Mouse (Mus musculus) liver, embryonic 18 days (tissue): ENCODE results near the gene Nol10. TPM values are rescaled to one million over a fixed set of nuclear protein-coding genes. Genes with fewer than 3 reads are reported as not detected.

ENCODE experiments used
- polyA plus RNA-seq: library from polyadenylated mRNA; depleted of rRNA; stranded (reverse); fragments of >200 nt; gene quantifications from 2 replicates; pipeline ENCODE4 v1.2.3, GENCODE M21; 2012; rRNA removed

The Nol10 gene
- polyA plus RNA-seq, result 3.5 and 3.8 TPM in 2 replicates

DNA sequence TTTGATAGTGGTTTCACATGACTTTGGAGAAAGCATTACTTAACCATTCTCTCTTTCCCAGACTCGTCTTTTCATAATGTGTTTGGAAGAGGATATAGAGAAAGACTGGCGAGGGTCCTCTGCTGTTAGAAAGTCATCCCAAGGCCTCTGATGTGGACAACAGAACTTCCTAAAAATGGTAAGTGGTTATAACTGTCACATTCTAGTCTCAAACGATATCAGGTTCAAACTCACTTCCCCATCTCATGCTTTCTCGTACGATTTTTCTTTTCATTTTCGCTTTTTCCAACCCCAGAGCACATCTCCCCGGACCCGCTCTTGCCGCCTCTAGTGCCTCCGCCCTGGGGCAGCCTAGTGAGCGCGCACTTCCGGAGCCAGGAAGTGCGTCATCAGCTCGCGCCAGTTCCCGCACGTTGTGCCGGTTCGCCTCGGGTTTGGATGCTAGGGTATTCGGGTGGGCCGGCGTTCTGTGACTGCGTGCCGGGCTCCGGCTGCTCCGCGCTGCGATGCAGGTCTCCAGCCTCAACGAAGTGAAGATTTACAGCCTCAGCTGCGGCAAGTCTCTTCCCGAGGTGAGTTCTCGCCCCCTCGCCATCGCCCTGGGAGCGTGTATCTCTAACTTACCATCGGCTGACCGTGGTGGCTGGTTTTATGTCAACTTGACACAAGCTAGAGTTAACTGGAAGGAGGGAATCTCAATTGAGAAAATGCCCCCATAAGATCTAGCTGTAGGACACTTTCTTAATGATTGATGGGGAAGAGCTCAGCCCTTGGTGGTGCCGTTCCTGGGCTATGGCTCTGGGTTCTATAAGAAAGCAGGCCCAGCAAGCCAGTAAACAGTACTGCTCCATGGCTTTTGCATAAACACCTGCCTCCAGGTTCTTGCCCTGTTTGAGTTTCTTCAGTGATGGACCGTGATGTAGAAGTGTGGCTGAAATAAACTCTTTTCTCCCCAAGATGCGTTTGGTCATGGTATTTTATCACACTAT lies at the start of gene Nol10:
Nol10 (plus strand) TSS at position 411 of the 989 bp plus-strand sequence.

DNA sequence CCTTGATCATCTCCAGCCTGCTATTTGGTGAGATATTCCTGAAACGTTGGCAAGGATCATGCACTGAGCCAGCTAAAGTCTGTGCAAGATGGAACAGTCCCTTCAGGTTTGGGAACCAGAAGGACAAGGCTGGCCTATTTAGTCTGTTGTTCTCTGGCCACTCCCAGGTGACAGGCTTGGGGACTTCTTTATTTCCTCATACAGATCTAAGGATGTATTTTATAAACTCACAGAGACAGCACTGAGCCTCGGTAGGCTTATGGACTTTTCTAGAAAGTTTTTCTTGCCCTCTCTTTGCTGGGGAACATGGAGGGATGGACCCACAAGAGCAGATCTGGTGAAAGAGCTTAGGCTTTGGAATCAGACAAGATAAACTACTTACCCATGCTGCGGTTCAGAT lies 19.0 kb upstream of the Nol10 start, which contains the start of gene Atp6v1c2:
Atp6v1c2 (minus strand) TSS at position 101 of the 400 bp plus-strand sequence.

Other genes starting within 250 kb of the Nol10 start
- 0.20 TPM in 2 replicates for gene Kcnf1, start 171.6 kb upstream of the Nol10 start, polyA plus RNA-seq
- gene Pdia6, start 81.9 kb upstream of the Nol10 start, polyA plus RNA-seq, result 150 and 169 TPM in 2 replicates
- 0.06 and 0.15 TPM in 2 replicates for gene Atp6v1c2, start 19.1 kb upstream of the Nol10 start, polyA plus RNA-seq
- gene Odc1, start 196.3 kb downstream of the Nol10 start, polyA plus RNA-seq, result 173 and 209 TPM in 2 replicates